ENCODE assay signal across 11 mouse cellular contexts in genomic region chr13:37866296-37866695, GRCm38 (mm10).
DNase-seq lines count a peak whose midpoint lies in the region; ATAC-seq and TF ChIP-seq lines count a peak whose summit lies in the region.
"Had no signal": no experiment of that assay in that cellular context is flagged by ENCODE, and none has a peak within 500 bp of the region (broad histone marks: within the 10 kb centered on the region; RNA-seq: fewer than 3 reads in every experiment).

No protein-coding gene starts in this region.

- no peak overlapping the region for H3K9ac ChIP-seq in heart, embryonic 16.5 days (ENCODE audit: low read length)
- H3K9ac ChIP-seq in lung, postnatal 0 days (replicated peaks; ENCODE audit: low read depth), result no peak overlapping the region
- H3K9ac ChIP-seq in liver, embryonic 13.5 days, result 0 out of 2 replicates have a peak overlapping the region, but pooled peaks have one; percentile 27
- H3K9ac ChIP-seq in stomach, embryonic 16.5 days (ENCODE audit: low read length), result no peak overlapping the region
- H3K9ac ChIP-seq: forebrain, embryonic 15.5 days had no signal

- no peak overlapping the region for H3K4me3 ChIP-seq in heart, embryonic 16.5 days (ENCODE audit: low read length)
- H3K4me3 ChIP-seq in lung, postnatal 0 days (ENCODE audit: low read depth, low read length), result no peak overlapping the region
- no peak overlapping the region for H3K4me3 ChIP-seq in lung, adult 2 months (replicated peaks; ENCODE audit: extremely low read depth, low read depth, low read length)
- H3K4me3 ChIP-seq in liver, embryonic 13.5 days (replicated peaks), result no peak overlapping the region
- no peak overlapping the region for H3K4me3 ChIP-seq in stomach, embryonic 16.5 days (replicated peaks; ENCODE audit: low read length)
- H3K4me3 ChIP-seq: forebrain, embryonic 15.5 days had no signal

- H3K9me3 ChIP-seq in heart, embryonic 16.5 days (replicated peaks; ENCODE audit: control insufficient read depth, low read length), result no peaks in the 10 kb centered on the region
- no peaks in the 10 kb centered on the region for H3K9me3 ChIP-seq in lung, postnatal 0 days (ENCODE audit: low read length)
- H3K9me3 ChIP-seq in liver, embryonic 13.5 days (replicated peaks), result no peaks in the 10 kb centered on the region
- no peaks in the 10 kb centered on the region for H3K9me3 ChIP-seq in stomach, embryonic 16.5 days (replicated peaks; ENCODE audit: control insufficient read depth, low read length)
- H3K9me3 ChIP-seq: forebrain, embryonic 15.5 days had no signal

- H3K4me2 ChIP-seq in heart, embryonic 16.5 days (ENCODE audit: low read depth, low read length), result peak overlapping the region; percentile 2; the same call in 1 of the 2 replicates
- H3K4me2 ChIP-seq in lung, postnatal 0 days (replicated peaks; ENCODE audit: low read depth, low read length), result no peak overlapping the region
- H3K4me2 ChIP-seq in liver, embryonic 13.5 days, result no peak overlapping the region; the same call in 1 of the 2 replicates
- H3K4me2 ChIP-seq in stomach, embryonic 16.5 days (ENCODE audit: low read depth, low read length), result no peak overlapping the region
- H3K4me2 ChIP-seq: forebrain, embryonic 15.5 days had no signal

- ATAC-seq in heart, embryonic 16.5 days (replicated peaks; ENCODE audit: extremely low read depth, insufficient read depth, low FRiP score), result no peak
- ATAC-seq in lung, postnatal 0 days, result peak; percentile 43
- no peak for ATAC-seq in liver, embryonic 13.5 days (ENCODE audit: low read depth)
- no peak for ATAC-seq in stomach, embryonic 16.5 days (ENCODE audit: insufficient read depth, low FRiP score)
- no peak for ATAC-seq in erythroid progenitor cell, adult 5-6 weeks (replicated peaks; ENCODE audit: low FRiP score, poor library complexity, severe bottlenecking)

- no peaks in the 10 kb centered on the region for H3K27me3 ChIP-seq in heart, embryonic 16.5 days (ENCODE audit: control insufficient read depth, insufficient read depth, low read length)
- no peaks in the 10 kb centered on the region for H3K27me3 ChIP-seq in lung, postnatal 0 days (replicated peaks; ENCODE audit: insufficient read depth, low read length)
- H3K27me3 ChIP-seq in liver, embryonic 13.5 days, result no peaks in the 10 kb centered on the region
- no peaks in the 10 kb centered on the region for H3K27me3 ChIP-seq in stomach, embryonic 16.5 days (ENCODE audit: control insufficient read depth, insufficient read depth, low read length)
- H3K27me3 ChIP-seq: forebrain, embryonic 15.5 days had no signal

- no peak for TF ChIP-seq POLR2A in lung, adult 2 months (IDR thresholded peaks at IDR 0.05; ENCODE audit: borderline replicate concordance, extremely low read depth, low read depth, low read length)

- no peak for TF ChIP-seq EP300 in lung, postnatal 0 days (IDR thresholded peaks at IDR 0.05)

- no peak for TF ChIP-seq CTCF in lung, postnatal 0 days (IDR thresholded peaks at IDR 0.05)
- no peak for TF ChIP-seq CTCF in lung, adult 2 months (IDR thresholded peaks at IDR 0.05; ENCODE audit: insufficient read depth, low read length)

- H3K36me3 ChIP-seq in heart, embryonic 16.5 days (ENCODE audit: control insufficient read depth, insufficient read depth), result no peaks in the 10 kb centered on the region
- H3K36me3 ChIP-seq in lung, postnatal 0 days (ENCODE audit: insufficient read depth, low read length), result no peaks in the 10 kb centered on the region
- peaks cover 7% of the 10 kb centered on the region for H3K36me3 ChIP-seq in liver, embryonic 13.5 days
- H3K36me3 ChIP-seq in stomach, embryonic 16.5 days (ENCODE audit: control insufficient read depth, insufficient read depth, low read length), result no peaks in the 10 kb centered on the region
- H3K36me3 ChIP-seq: forebrain, embryonic 15.5 days had no signal

- peaks cover 47% of the 10 kb centered on the region for H3K4me1 ChIP-seq in heart, embryonic 16.5 days (ENCODE audit: control insufficient read depth, insufficient read depth, low read length)
- H3K4me1 ChIP-seq in lung, postnatal 0 days (ENCODE audit: insufficient read depth, low read depth, low read length), result peaks cover 33% of the 10 kb centered on the region
- peaks cover 39% of the 10 kb centered on the region for H3K4me1 ChIP-seq in lung, adult 2 months (ENCODE audit: control insufficient read depth, insufficient read depth, low read length)
- H3K4me1 ChIP-seq in liver, embryonic 13.5 days (replicated peaks), result peaks cover 99% of the 10 kb centered on the region
- H3K4me1 ChIP-seq in stomach, embryonic 16.5 days (ENCODE audit: control insufficient read depth, insufficient read depth, low read length), result peaks cover 56% of the 10 kb centered on the region

- DNase-seq in heart, adult 9 months (ENCODE audit: low spot score in 2 of 2), result no peak
- peak; percentile 51 for DNase-seq in lung, postnatal 0 days (ENCODE audit: low spot score)
- DNase-seq in lung, adult 2 months, result no peak
- DNase-seq in liver, embryonic 13.5 days, result no peak
- DNase-seq: cerebellum, adult 2 months; kidney, postnatal 10 days; thymus, postnatal 36 days had no signal

- 30% methylated on average over 5 of the region's 5 CpGs for WGBS in heart, embryonic 16.5 days
- WGBS in lung, postnatal 0 days, result 22% methylated on average over 5 of the region's 5 CpGs
- WGBS in lung, adult 2 months, result 23% methylated on average over 5 of the region's 5 CpGs
- 39% methylated on average over 5 of the region's 5 CpGs for WGBS in liver, embryonic 13.5 days (ENCODE audit: insufficient replicate concordance)
- WGBS in stomach, embryonic 16.5 days, result 42% methylated on average over 5 of the region's 5 CpGs

- peak overlapping the region; percentile 58 for H3K27ac ChIP-seq in heart, embryonic 16.5 days (ENCODE audit: low read length)
- no peak overlapping the region for H3K27ac ChIP-seq in lung, postnatal 0 days (ENCODE audit: low read length)
- H3K27ac ChIP-seq in liver, embryonic 13.5 days, result peak overlapping the region; percentile 77
- peak overlapping the region; percentile 64 for H3K27ac ChIP-seq in stomach, embryonic 16.5 days (ENCODE audit: low read length)
- H3K27ac ChIP-seq: forebrain, embryonic 15.5 days had no signal
